Mouse (Mus musculus) CH12F3 (cell line): ENCODE results near the gene Mybpc3.

Experiments
- in situ Hi-C: fragments of 300-500 bp; cut with MboI; formaldehyde crosslinking; loops from 2 replicates; pipeline ENCODE4 v1.14.3; 2020; ENCODE audit warnings: low sequenced_read_pairs

Gene Mybpc3

DNA sequence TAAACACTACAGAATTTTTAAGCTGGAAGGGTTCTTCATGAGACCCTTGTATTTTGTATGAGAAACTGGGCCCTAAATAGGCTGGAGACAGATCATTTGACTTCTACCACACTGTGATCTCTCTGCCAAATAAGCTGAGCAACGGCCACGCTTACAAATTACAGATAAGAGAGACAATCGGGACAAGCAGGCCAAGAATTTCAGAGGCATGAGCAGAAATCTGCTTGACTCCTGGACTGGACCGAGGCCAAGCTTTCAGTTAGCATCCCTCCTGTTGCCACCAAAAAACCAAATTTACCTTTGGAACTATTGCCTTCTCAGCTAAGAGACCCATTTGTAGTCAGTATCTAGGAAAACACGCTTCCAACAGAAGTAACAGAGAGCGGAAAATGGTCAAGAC, 42.6 kb downstream of the Mybpc3 start:
- in situ Hi-C loops, result no loop called here

DNA sequence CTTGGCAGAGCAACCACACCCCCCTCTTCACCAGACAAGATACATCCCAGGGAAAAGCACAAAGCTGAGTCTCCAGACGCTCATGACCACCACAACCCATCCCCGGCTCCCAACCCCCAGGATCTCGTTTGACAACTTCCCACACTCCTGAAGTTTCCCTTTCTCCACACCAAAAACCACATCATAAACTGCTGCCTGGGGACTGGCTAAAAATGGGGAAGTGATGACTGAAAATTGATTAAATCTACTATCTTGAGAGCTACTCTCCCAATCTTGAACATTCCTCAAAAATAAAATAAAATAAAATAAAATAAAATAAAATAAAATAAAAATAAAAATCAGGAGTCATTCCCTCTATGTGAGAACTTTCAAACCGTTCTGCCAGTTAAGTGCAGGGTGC, 45.0 kb downstream of the Mybpc3 start:
- in situ Hi-C loops, result no loop called here

DNA sequence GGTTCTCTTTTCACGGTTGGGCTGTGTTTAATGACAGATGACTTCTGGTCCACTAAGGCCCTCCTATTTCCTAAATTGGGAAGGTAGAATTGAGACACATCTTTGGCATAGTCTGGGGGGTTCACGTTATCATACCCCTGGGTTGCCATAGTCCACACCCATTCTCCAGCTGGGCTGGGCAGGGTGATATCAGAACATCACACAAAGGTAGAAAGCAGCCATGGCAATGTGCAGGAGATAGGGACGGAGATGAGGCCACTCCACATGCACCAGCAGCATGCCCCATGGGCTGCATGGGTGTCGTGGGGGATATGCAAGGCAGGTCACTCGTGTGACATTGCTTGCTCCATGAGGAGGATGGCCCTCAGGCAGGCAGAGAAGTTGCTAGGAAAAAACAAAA, 45.6 kb downstream of the Mybpc3 start:
- in situ Hi-C loops, result no loop called here

DNA sequence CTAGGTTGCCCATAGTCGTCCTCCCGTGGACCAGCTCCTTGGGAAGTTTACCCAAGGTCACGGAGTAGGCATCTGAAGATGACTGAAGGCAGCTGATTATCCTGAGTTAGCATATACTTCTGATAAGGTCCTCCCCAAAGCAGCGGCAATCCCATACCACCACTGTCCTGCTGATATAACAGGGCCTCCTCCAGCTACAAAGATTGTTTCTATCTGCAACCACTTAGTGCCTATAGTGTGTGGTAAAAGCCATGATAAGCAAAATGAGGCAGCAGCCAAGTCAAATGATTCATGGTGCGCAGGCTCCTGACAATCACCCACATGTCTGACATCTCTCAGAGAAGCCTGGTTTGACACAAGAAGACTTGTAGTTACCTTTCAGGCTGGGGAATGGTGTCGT, 47.0 kb downstream of the Mybpc3 start:
- in situ Hi-C loops, result no loop called here

DNA sequence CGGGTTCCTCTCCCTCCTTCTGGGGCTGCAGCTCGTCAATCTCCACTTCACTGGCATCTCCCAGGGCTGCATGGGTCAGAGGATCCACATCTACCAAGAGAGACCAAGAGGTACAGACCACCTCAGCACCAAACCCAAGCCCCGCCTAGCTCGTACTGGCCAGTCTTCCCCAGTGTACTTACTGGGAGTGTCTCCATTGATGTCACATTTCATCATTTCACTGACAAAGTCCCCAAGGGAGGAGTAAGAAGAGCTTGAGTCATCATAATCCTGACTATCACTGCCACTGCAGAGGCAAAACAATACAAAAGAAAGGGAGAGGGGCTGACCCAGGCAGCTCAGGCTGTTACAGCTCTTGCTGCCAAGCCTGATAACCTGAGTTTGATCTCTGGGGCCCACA, 49.7 kb downstream of the Mybpc3 start:
- in situ Hi-C loops, result no loop called here

DNA sequence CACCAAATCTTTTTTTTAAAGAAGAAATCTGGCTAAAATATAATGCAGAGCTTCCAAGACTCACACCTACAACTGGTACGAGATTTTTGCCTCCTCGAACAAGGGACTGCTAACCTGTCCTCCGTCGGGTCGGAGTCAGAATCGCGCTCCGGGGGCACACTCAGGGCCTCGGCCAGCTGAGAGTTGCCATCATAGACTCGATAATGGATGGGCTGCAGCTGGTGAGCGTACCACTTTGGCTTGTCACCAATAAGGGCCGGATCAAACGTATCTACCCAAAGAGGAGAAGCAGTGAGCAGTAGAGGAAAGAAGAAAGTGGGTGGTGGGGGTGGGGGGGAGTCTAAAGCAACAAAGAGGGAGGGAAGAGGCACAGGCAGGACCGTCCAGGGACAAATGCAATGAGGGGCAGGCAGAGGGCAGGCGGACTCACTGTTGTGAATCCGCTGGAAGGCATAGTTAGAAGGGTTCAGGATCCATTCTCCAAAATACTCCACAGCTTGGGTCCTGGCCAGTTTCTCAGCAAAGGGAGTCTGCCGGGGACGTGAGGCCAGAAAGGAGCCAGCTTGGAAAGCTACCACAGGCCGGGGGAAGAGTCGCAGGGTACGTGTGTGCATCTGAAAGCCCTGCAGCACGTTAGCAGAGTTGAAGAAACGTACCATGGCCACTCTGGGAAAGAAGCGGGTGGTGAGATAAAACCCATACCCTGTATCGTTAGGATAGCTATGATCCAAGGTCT, 51.8 kb downstream of the Mybpc3 start:
- in situ Hi-C loops, result no loop called here

DNA sequence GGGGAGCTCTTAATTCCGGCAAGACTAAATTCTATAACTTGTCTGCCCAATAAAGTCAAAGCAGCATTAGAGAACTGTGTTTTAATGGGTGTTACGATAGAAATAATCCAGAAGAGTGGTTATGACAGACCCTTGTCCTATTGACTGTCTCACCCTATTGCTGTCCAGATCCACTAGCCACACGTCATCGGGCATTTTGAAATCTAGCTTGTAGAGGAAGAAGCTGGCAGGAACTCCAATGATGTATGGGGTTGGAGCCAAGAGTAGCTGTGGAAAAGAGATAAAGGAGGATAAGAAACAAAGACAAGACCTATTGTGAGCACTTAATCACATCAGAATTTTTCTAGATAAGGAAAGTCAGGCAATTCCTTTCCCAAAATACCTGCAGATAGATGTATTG, 57.5 kb downstream of the Mybpc3 start:
- in situ Hi-C loops, result no loop called here

DNA sequence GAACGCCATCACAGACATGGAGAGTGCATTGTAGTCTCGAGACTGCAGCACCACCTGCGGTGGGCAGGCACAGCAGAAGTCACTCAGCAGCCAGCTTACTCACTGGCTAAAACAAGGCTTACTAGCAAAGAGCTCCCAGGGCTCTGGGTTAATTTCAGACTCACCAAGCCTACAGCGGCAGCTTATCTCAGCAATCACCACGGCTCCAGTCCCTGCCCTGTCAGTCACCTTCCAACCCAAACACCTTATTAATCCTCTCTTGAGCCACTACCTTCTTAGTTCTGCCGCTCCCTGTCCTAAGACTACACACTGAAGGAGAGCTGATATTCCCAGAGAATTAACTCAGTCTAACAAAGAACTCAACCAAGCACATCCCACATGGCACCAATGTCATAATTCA, 58.3 kb downstream of the Mybpc3 start:
- in situ Hi-C loops, result no loop called here

DNA sequence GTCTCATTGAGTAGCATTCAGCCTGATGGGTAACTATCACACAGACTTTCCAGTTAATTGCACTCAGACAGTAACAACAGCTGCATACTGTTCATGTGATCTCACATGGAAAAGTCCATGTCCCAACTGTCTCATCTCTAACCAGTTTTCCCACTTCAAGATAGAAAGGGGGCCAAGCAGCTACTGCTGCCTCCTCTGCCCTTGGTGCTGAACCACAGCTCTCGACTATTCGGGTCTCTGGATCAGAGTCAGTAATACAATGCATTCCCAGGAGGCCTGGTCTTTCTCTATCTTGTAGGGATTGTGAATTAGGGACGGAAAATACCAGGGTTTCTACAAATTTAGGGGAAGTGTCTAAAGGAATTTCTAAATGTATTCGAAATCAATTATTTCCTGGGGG, 61.9 kb downstream of the Mybpc3 start:
- in situ Hi-C loops, result no loop called here

DNA sequence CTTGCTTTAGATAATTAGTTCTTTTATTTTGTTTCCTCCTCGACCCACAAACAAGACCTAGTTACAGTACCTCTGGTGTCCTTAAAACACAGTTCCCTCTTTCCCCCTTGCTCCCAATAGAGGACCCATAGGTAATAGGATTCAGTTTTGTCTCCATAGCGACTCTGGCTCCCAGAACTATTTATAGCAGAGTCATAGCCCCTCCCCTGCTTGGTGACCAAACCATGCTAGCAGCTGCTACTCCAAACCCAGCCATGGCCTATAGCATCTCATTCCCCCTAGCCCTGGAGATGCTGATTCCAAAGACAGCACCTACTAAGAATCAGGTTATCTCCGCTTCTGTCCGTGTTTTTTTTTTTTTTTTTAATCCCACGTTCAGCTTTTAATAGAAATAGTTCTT, 62.8 kb downstream of the Mybpc3 start:
- in situ Hi-C loops, result no loop called here

DNA sequence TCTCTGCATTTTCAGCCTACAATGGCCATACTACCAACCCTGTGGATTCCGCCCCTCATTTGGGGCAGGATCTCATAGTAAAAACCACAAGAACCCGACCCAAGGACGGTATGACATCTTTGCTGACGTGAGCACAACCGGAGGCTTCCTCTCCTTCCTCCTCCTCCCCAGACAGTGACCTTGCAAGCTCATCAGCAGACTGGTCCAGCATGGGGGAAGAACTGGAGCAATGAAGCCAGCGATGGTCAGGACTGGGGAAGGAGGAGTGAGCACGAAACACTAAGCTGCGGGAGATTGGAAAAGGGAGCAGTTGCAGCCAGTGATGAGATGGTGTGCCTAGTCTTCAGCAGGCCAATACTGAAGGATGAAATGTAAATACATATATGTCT, 64.1 kb downstream of the Mybpc3 start:
- in situ Hi-C loops, result no loop called here

DNA sequence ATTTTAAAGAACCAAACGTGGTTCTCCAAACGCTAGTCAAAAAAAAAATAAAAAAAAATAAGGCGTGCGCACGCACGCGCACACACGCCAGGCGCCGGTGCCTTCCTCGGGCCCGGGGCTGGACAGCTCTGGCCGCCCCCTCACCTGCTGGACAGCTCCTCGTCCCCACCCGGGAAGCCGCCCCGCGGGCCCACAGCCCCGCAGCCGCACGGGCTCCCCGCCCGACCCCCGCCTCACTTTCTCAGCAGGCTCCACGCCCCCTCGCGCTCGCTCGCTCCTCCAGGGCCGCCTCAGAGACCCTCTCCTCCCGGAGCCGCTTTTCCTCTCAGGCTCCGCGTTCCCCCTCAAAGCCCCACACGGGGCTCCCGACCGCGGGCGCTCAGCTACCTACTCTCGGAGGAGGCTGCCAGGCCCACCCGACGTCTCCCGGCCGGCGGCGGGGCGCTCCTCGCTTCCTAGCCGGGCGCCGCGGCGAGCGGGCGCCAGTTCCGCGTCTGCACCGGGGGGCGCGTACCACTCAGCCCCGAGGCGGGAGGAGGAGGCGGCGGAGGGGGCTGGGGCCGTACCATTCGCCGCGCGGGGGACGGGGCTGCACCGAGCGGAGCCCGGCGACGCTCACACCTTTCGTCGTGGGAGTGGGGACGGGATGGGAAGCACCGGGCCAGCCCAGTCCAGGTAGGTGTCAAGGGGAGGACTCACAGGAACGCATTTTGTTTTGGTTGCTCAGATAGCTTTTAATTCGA, 64.6 kb downstream of the Mybpc3 start:
- in situ Hi-C loops, result no loop called here

DNA sequence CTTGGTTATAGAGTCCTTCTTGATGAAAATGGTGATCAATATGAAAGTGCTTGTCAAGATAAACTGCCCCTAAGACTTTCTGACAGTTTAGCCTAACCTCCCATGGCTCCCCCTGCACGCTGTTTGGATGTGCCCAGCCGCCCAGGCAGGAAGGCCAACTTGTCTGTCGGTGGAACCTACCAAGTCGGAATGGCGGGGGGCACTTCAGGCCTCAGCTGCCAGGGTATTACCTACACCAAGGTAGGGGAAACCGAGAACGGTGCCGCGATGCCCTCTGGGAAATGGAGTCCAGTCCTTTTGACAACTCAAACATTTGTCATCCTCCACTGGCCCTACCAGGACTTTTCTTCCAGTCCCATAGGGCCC, 65.2 kb downstream of the Mybpc3 start:
- in situ Hi-C loops, result no loop called here

DNA sequence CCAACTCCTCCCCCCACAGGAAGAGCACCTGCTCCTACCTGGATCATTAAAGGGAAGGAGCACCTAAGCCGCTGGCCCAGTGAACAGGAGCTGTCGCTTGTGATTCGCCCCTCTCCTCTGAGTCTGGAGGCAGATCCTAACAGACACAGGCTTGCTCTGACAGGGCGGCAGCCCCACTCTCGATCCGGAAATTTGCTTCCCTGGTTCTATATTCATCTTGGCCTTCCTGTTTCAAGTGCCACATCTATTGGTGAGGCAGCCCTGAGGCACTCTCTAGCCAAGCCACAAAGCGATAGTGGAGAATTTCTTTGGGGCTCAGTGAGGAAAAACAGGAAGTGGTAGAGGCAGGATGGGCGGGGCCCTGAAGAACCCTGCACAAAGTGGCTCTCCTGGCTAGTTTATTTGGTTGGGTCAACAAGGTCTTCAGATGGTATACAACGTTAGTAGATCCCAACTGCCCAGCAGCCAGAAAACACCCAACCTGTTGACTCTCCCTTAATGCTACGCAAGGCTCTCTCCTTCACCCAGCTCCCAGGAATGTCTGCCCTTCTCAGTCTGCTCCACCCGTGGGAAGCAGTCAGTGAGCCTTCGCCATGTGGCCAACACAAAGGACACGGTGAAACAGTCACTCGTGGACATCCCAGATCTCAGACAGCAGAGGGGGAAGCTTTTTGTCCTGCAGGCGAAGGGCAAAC, 65.9 kb downstream of the Mybpc3 start, which contains the start of gene Madd:
TSS of gene Madd (minus strand) at position 127 of the 695 bp plus-strand sequence.
- in situ Hi-C loops, result no loop called here
